Mouse (Mus musculus) C2C12 (cell line): Measurements from ENCODE around the gene Smg6.

Source experiments
- CTCF ChIP-seq: IDR thresholded peaks from one replicate; pipeline ENCODE4 v1.5.1; 2011; ENCODE audit not compliant: control insufficient read depth, insufficient read depth, insufficient read length
- MYOG ChIP-seq: IDR thresholded peaks from one replicate; pipeline ENCODE4 v1.6.1; 2011; ENCODE audit not compliant: control insufficient read depth, insufficient read length; ENCODE audit errors: extremely low read depth
- USF1 ChIP-seq: IDR thresholded peaks from one replicate; pipeline ENCODE4 v1.6.1; 2011; ENCODE audit warnings: low read depth, mild to moderate bottlenecking, control low read depth, moderate library complexity

- TF ChIP-seq CTCF (no peak), USF1 (no peak), MYOG (no peak)
Measured at GRCm38 (mm10) chr11:75154053-75154585, 228.5 kb downstream of the Smg6 start.
